Mouse (Mus musculus) layer of hippocampus, postnatal 14 days (tissue): ENCODE data around the gene Slc6a19. TPM values are rescaled to one million over a fixed set of nuclear protein-coding genes. Genes with fewer than 3 reads are reported as not detected.
A peak's percentile ranks its signal among the peaks of the same experiment; 100 is the strongest.
"Not testable (repeated sequence)": the region's sequence is repeated elsewhere in the genome, so short reads cannot be mapped to it uniquely, and the experiment has no call there.

ENCODE experiments used
- DNase-seq, 2 experiments: peaks; one replicate each; pipeline ENCODE4 v3.0.0; 2021 to 2022; ENCODE audit warnings: low spot score in 2 of 2, mixed read lengths in 1 of 2
- total RNA-seq, 2 experiments: library from RNA; stranded (reverse); gene quantifications; 2 replicates each; pipeline ENCODE4 v1.2.3; 2021

Gene Slc6a19
- total RNA-seq, 2 experiments from 2014 or later: 0.44 TPM; not detected in 1

DNA sequence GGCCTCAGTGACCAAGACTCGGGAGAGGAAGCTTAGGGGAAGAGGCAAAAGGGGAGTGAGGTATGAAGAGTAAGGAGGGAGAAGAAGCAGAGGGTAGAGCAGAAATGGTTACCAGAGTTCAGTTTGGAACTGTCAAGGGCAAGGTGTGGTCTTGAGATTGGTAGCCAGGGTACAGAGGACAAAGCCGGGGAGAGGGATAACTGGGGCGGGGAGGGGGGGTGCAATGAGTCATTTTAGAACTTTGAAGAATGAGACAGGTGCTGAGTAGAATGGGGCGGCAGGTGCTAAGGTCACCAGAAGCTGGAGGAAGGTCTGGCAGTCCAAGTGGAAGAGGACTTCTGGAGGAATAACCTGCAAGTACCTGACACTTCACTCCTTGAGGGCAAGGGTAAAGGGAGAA lies 8.5 kb upstream of the Slc6a19 start:
- DNase-seq: no peak

DNA sequence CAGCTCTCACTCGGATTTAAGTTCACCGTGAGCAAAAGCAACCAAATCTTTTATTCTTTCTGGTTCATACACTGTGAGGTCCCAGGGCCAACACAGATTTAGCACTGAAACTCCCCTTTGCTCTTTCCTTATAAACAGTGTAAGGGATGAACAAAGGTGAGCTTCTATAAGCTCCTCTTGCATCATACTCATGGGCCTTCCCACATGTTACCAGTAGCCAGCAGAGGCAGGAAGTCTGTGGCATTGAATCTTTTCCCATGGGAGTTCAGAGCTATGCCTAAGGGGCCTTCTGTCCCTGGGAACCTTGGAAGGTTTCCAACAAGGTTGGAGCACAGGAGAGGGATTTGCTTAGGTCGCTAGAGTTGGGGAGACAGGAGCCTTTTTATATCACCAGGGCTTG lies 7.6 kb upstream of the Slc6a19 start:
- DNase-seq: no peak

GRCm38 (mm10) chr13:73711803-73712202 lies 7.1 kb upstream of the Slc6a19 start:
- DNase-seq: no peak

GRCm38 (mm10) chr13:73711221-73711620 lies 6.6 kb upstream of the Slc6a19 start:
- no peak for DNase-seq

DNA sequence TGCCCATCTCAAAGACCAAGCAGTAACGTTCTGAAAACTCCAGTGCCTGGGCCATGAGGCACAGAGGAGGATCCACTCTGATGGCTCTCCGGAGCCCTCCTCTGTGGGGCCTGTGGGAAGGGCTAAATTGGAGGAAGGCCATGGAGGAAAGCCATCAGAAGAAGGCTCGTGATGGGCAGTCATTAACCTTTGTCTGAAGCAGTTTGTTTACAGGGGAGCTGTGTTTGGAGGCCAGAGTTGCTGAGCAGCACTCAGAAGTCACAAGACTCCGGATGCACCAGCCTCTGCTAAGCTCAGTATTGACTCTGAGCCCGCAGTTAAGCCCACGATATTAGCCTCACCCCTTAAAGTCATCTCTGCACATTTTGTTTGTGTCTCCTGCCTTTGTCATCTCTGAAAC lies 4.8 kb upstream of the Slc6a19 start:
- DNase-seq: no peak

- DNase-seq: not testable (repeated sequence)
These were observed 1.2 kb downstream of the Slc6a19 start for GRCm38 (mm10) chr13:73703486-73703885.

- no peak for DNase-seq
These were observed 1.9 kb downstream of the Slc6a19 start for GRCm38 (mm10) chr13:73702776-73703175.

DNA sequence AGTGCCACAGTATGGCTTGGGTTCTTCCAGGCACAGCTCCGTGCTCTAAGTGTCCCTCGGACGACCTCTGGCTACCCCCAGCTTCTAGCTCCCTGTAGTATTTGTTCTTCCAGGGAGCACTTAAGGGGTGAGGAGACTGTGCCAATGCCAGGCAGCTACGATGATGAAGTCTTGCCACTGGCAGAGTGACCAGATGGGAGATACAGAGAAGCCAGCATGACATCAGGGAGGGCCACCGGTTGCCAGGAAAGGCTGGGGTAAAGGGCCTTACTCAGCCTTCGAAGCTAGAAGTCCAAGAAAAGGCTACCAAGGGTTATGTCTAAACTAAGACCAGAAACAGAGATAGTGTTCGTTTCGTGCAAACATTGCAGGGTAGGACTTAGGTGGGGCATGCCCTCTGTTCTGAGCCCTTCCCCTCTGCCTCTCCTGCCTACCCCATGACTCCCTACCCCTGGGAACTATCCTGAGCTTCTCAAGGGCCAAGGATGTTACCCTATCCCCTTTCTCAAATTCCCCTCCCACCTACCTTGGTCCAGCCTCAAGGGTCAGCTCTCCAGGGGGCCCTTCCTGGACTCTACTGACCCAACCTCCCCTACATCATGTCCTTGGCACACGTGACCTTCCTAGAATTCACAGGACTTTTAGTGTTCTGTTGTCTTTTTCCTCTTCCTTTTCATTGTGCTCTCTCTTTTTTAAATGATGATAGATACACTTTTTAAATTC lies 3.3 kb downstream of the Slc6a19 start:
- no peak for DNase-seq

- no peak for DNase-seq
These were observed 4.1 kb downstream of the Slc6a19 start for GRCm38 (mm10) chr13:73700554-73700953.

- no peak for DNase-seq
These were observed 5.0 kb downstream of the Slc6a19 start for GRCm38 (mm10) chr13:73699714-73700113.

GRCm38 (mm10) chr13:73696529-73696928 lies 8.1 kb downstream of the Slc6a19 start:
- DNase-seq: no peak

GRCm38 (mm10) chr13:73694972-73695371 lies 9.7 kb downstream of the Slc6a19 start:
- DNase-seq: no peak

DNA sequence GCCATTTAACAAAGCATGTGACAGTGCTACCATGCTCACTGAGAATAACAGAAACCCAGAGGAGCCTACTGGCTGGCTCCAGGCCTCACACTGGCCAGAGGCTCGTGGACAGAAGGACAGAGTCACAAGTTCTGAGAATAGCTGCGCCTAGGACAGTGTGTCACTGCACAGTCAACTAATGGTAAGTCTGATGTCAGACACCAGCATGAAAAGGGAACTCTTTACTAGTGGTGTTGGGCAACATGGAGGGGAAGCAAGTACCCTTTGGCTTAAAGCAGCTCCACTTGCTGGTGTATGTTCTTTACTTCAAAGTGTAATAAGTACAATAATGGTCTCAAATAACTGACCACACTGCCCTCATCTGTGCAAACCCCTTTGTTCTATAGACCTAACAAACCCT lies 11.3 kb downstream of the Slc6a19 start:
- no peak for DNase-seq

DNA sequence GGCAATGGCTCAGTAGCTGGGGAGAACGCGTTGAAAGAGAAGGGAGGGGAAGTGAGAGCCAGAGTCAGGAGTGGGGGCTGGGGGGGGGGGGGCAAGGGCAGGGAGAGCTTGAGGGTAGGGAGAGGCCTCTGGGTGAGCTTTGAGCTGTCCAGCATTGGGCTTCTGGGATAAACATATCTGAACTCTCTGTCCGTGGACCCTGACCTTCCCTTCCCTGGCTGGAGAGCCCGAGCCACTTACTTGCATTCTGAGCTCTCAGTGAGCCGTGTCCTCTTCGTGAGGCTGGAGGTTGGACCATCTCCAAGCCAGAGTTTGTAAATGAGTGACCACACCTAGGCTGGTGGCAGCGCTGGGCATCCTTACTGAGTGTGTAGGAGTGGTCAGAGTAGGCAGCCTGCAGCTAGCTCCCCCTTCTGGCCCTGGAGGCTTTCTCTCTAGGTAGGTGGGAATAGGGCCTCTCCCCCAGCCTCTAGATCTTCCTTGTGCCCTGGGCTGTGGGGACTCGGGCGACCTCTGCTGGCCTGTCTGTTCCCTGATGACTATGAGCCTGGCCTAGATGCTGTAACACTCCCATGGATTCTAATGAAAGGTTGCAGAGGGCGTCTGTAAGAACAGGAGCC lies 12.3 kb downstream of the Slc6a19 start:
- peak; percentile 43 to 56 for DNase-seq

- no peak for DNase-seq
These were observed 15.7 kb downstream of the Slc6a19 start for GRCm38 (mm10) chr13:73688934-73689333.

GRCm38 (mm10) chr13:73687601-73688000 lies 17.1 kb downstream of the Slc6a19 start:
- no peak for DNase-seq

GRCm38 (mm10) chr13:73685502-73685901 lies 19.2 kb downstream of the Slc6a19 start:
- no peak for DNase-seq

DNA sequence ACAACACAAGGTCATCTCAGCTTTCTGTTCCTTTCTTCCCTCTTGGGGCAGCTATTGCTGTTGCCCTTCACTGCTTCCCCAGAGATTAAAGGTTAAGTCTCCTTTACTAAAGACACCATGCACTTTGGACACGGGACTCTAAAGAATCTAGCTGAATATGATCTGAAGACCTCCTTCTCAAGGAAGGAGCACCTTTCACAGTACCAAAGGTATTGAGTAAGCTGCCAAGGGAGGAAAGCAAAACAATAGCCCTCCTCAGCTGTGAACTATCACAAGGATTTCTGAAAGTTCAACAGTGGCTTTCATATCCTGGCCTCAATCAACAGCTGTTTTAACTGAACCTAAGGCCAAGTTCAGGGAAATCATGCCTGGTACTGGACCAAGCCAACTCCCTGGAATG lies 20.3 kb downstream of the Slc6a19 start:
- DNase-seq: no peak

DNA sequence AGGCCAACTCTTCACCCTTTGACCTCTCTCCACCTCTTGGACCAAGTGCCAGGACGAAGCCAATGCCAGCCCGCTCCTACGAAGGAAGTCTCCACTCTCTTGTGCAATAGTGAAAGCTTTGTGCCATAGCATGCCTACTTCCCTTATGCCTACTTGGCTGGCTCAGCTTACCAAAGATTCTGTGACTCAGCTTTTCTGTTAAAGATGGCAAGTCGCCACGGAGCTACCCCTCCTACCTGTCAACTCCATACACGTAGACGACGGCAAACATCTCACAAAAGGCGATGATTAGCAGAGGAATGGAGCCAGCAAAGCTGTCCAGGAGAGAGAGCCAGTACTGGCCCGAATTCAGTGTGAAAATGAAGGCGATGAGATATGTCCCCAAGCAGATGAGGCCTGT lies 21.0 kb downstream of the Slc6a19 start:
- DNase-seq: peak; percentile 9 to 13

DNA sequence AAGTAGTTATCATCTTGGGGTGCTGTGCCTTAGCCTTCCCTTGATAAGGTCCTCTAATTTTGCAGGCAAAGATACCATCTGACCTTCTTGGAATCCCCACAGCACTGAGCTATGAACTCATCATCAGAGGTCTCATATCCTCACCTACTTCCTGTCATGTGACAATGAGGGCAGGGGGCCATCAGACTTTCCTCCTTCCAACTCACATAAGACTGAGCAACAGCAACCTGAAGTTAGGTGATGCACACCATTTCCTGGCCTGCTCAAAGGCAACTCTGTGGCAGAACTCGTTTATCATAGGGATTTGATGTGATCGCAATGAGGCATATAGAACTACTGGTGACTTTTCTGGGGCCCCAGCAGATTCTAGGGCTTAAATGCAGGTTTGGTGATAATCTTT lies 22.4 kb downstream of the Slc6a19 start:
- DNase-seq: no peak

- DNase-seq: no peak
These were observed 24.3 kb downstream of the Slc6a19 start for GRCm38 (mm10) chr13:73680394-73680793.

- DNase-seq: no peak
These were observed 25.4 kb downstream of the Slc6a19 start for GRCm38 (mm10) chr13:73679311-73679710.

DNA sequence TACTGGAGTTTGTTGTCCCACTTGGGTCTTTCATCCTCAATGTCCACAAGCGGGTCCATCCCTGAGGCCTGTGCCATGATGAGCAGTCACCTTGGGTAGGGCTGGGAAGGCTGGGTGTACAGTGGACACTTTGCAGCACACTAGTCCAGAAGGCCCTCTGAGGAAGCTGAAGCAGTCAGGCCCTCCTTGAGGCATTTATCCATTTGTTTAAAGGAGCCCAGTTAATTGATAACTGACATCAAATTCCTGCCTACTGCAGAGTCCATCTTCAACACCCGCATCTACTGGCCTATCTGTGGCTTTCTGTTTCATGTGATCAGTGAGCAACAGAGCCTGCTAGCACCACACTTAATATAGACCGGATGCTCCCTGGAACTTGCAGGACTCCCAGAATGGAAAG lies 26.8 kb downstream of the Slc6a19 start, which contains the start of gene Slc6a18:
Gene Slc6a18, minus strand, starts transcription at position 171 of the 400 bp plus-strand sequence.
- no peak for DNase-seq
